Mouse (Mus musculus): ENCODE measurements around the gene Nt5c3b.

Gene Nt5c3b

GRCm38 (mm10) chr11:100397600-100398389, 43.8 kb downstream of the Nt5c3b start, which contains the start of gene Jup:
TSS of gene Jup (minus strand) at chr11:100397763.
- POLR2A ChIA-PET = interaction anchor here (0.5 to 19.0 kb wide), 118 partner anchors 8 to 1717 kb away, joined by 3 to 626 read pairs (median 5); partner anchors contain the start of genes Acly (in 3 of the 4), Eif1 (in 3 of the 4), Hap1 (in 3 of the 4) and Klhl11 (in 3 of the 4)

GRCm38 (mm10) chr11:100396886-100397599, 44.6 kb downstream of the Nt5c3b start:
- POLR2A ChIA-PET = interaction anchor here (0.5 to 19.0 kb wide), 120 partner anchors 9 to 1591 kb away, joined by 3 to 626 read pairs (median 5); partner anchors contain the start of genes Acly (in 3 of the 4), Eif1 (in 3 of the 4), Hap1 (in 3 of the 4) and Klhl11 (in 3 of the 4)

More at GRCm38 (mm10) chr11:100397600-100398389, 43.8 kb downstream of the Nt5c3b start, which contains the start of gene Jup:
- CTCF ChIA-PET = interaction anchor here (0.5 to 3.6 kb wide), 48 partner anchors 10 to 1611 kb away, joined by 3 to 24 read pairs (median 3); partner anchors contain the start of genes P3h4 (in 3 of the 4), Acly (in 1 of the 4), Dnajc7 (in 1 of the 4) and Fkbp10 (in 1 of the 4)

GRCm38 (mm10) chr11:100395861-100396631, 45.6 kb downstream of the Nt5c3b start:
- ChIA-PET CTCF (interaction anchor here in 3 of 4 experiments (0.6 to 4.3 kb wide), 29 partner anchors 8 to 343 kb away, joined by 3 to 24 read pairs (median 5); partner anchors contain the start of genes P3h4 (in 2 of the 3), Dnajc7 (in 1 of the 3) and Klhl11 (in 1 of the 3)), POLR2A (interaction anchor here (0.5 to 19.0 kb wide), 78 partner anchors 9 to 1441 kb away, joined by 3 to 626 read pairs (median 6); partner anchors contain the start of genes Eif1 (in 3 of the 4), Hap1 (in 3 of the 4), P3h4 (in 3 of the 4) and Acly (in 2 of the 4))

More at GRCm38 (mm10) chr11:100396886-100397599, 44.6 kb downstream of the Nt5c3b start:
- CTCF ChIA-PET = interaction anchor here (0.5 to 3.6 kb wide), 46 partner anchors 9 to 1610 kb away, joined by 3 to 24 read pairs (median 3); partner anchors contain the start of genes P3h4 (in 3 of the 4), Dnajc7 (in 1 of the 4), Fkbp10 (in 1 of the 4) and Kcnh4 (in 1 of the 4)

GRCm38 (mm10) chr11:100395200-100395599, 46.4 kb downstream of the Nt5c3b start:
- ChIA-PET POLR2A (interaction anchor here (0.5 to 19.0 kb wide), 63 partner anchors 9 to 575 kb away, joined by 3 to 626 read pairs (median 5); partner anchors contain the start of genes Eif1 (in 3 of the 4), Acly (in 2 of the 4), Fkbp10 (in 2 of the 4) and Hap1 (in 2 of the 4)), CTCF (interaction anchor here in 3 of 4 experiments (0.6 to 4.3 kb wide), 19 partner anchors 9 to 1653 kb away, joined by 3 to 24 read pairs (median 4); partner anchors contain the start of genes Dnajc7 (in 1 of the 3), Klhl11 (in 1 of the 3) and P3h4 (in 1 of the 3))

GRCm38 (mm10) chr11:100394353-100395074, 47.1 kb downstream of the Nt5c3b start:
- ChIA-PET CTCF (interaction anchor here in 2 of 4 experiments (0.6 to 4.3 kb wide), 20 partner anchors 8 to 317 kb away, joined by 3 to 24 read pairs (median 3); partner anchors contain the start of genes Dnajc7 (in 1 of the 2), Klhl11 (in 1 of the 2) and P3h4 (in 1 of the 2)), POLR2A (interaction anchor here (0.5 to 19.0 kb wide), 51 partner anchors 8 to 545 kb away, joined by 3 to 626 read pairs (median 6); partner anchors contain the start of genes Eif1 (in 3 of the 4), Acly (in 2 of the 4), Fkbp10 (in 2 of the 4) and Hap1 (in 2 of the 4))

- CTCF ChIA-PET = interaction anchor here in 2 of 4 experiments (0.8 to 4.3 kb wide), 5 partner anchors 9 to 67 kb away, joined by 3 to 18 read pairs (median 3); no protein-coding TSS in a partner anchor
- POLR2A ChIA-PET = interaction anchor here (1.1 to 19.0 kb wide), 17 partner anchors 9 to 546 kb away, joined by 3 to 626 read pairs (median 51); partner anchors contain the start of genes Eif1 (in 2 of the 4), Fkbp10 (in 2 of the 4), P3h4 (in 2 of the 4) and Hap1 (in 1 of the 4)
These were observed 47.9 kb downstream of the Nt5c3b start for GRCm38 (mm10) chr11:100393733-100394132.

- ChIA-PET POLR2A (interaction anchor here (0.9 to 19.0 kb wide), 17 partner anchors 8 to 546 kb away, joined by 3 to 626 read pairs (median 6); partner anchors contain the start of genes Eif1 (in 2 of the 4), Acly (in 1 of the 4), Fkbp10 (in 1 of the 4) and Hap1 (in 1 of the 4)), CTCF (interaction anchor here in 2 of 4 experiments (0.8 to 4.3 kb wide), 4 partner anchors 10 to 15 kb away, joined by 3 to 18 read pairs (median 3); no protein-coding TSS in a partner anchor)
These were observed 48.6 kb downstream of the Nt5c3b start for GRCm38 (mm10) chr11:100392958-100393357.

- ChIA-PET CTCF (interaction anchor here in 3 of 4 experiments (0.6 to 4.3 kb wide), 10 partner anchors 9 to 1414 kb away, joined by 3 to 18 read pairs (median 4); partner anchors contain the start of genes P3h4 (in 2 of the 3) and Krt19 (in 1 of the 3)), POLR2A (interaction anchor here (0.6 to 19.0 kb wide), 28 partner anchors 7 to 548 kb away, joined by 3 to 626 read pairs (median 6); partner anchors contain the start of genes Acly (in 2 of the 4), Eif1 (in 2 of the 4), Fkbp10 (in 2 of the 4) and Hap1 (in 2 of the 4))
These were observed 49.7 kb downstream of the Nt5c3b start for GRCm38 (mm10) chr11:100391884-100392345.

GRCm38 (mm10) chr11:100391081-100391883, 50.3 kb downstream of the Nt5c3b start:
- ChIA-PET POLR2A (interaction anchor here (0.6 to 19.0 kb wide), 31 partner anchors 7 to 548 kb away, joined by 3 to 626 read pairs (median 5); partner anchors contain the start of genes Acly (in 2 of the 4), Eif1 (in 2 of the 4), Fkbp10 (in 2 of the 4) and Hap1 (in 2 of the 4)), CTCF (interaction anchor here (0.6 to 4.3 kb wide), 18 partner anchors 8 to 1415 kb away, joined by 3 to 18 read pairs (median 4); partner anchors contain the start of genes P3h4 (in 2 of the 4) and Krt19 (in 1 of the 4))

GRCm38 (mm10) chr11:100389931-100390445, 51.6 kb downstream of the Nt5c3b start:
- ChIA-PET POLR2A (interaction anchor here in 3 of 4 experiments (0.6 to 20.1 kb wide), 20 partner anchors 1 to 138 kb away, joined by 3 to 626 read pairs (median 8); partner anchors contain the start of genes Eif1 (in 2 of the 3), Acly (in 1 of the 3), Hap1 (in 1 of the 3) and Jup (in 1 of the 3)), CTCF (interaction anchor here in 3 of 4 experiments (0.7 to 1.3 kb wide), 5 partner anchors 16 to 31 kb away, joined by 3 to 6 read pairs (median 4); no protein-coding TSS in a partner anchor)

GRCm38 (mm10) chr11:100388588-100388987, 53.0 kb downstream of the Nt5c3b start:
- ChIA-PET POLR2A (interaction anchor here in 3 of 4 experiments (0.5 to 20.1 kb wide), 32 partner anchors 3 to 1305 kb away, joined by 3 to 626 read pairs (median 5); partner anchors contain the start of genes Eif1 (in 3 of the 3), Jup (in 3 of the 3), Acly (in 1 of the 3) and Dnajc7 (in 1 of the 3)), CTCF (interaction anchor here (0.6 to 1.6 kb wide), 9 partner anchors 9 to 488 kb away, joined by 3 to 8 read pairs (median 4); partner anchors contain the start of genes Jup (in 2 of the 4) and Eif1 (in 1 of the 4))

- CTCF ChIA-PET = interaction anchor here (0.6 to 1.6 kb wide), 10 partner anchors 9 to 489 kb away, joined by 3 to 14 read pairs (median 4); partner anchors contain the start of genes Jup (in 2 of the 4) and Eif1 (in 1 of the 4)
- POLR2A ChIA-PET = interaction anchor here (0.5 to 20.1 kb wide), 41 partner anchors 3 to 1306 kb away, joined by 3 to 626 read pairs (median 5); partner anchors contain the start of genes Eif1 (in 3 of the 4), Jup (in 3 of the 4), Acly (in 2 of the 4) and Dnajc7 (in 1 of the 4)
These were observed 53.8 kb downstream of the Nt5c3b start for GRCm38 (mm10) chr11:100387589-100388375.
